Mouse (Mus musculus) mouse embryonic stem cell (cell line): ENCODE measurements around the gene Ostc.

Source experiments
- in situ Hi-C, 2 experiments: fragments of 300-500 bp; cut with MboI; formaldehyde crosslinking; loops; 1 replicate in 1 of 2; 3 replicates in 1 of 2; pipeline ENCODE4 v1.14.3; 2019 to 2020; ENCODE audit warnings: low sequenced_read_pairs in 2 of 2, low pct_unique_long_range_greater_than_20kb in 1 of 2, mixed read lengths in 1 of 2; ENCODE audit not compliant: unreplicated experiment in 1 of 2

The Ostc gene

DNA sequence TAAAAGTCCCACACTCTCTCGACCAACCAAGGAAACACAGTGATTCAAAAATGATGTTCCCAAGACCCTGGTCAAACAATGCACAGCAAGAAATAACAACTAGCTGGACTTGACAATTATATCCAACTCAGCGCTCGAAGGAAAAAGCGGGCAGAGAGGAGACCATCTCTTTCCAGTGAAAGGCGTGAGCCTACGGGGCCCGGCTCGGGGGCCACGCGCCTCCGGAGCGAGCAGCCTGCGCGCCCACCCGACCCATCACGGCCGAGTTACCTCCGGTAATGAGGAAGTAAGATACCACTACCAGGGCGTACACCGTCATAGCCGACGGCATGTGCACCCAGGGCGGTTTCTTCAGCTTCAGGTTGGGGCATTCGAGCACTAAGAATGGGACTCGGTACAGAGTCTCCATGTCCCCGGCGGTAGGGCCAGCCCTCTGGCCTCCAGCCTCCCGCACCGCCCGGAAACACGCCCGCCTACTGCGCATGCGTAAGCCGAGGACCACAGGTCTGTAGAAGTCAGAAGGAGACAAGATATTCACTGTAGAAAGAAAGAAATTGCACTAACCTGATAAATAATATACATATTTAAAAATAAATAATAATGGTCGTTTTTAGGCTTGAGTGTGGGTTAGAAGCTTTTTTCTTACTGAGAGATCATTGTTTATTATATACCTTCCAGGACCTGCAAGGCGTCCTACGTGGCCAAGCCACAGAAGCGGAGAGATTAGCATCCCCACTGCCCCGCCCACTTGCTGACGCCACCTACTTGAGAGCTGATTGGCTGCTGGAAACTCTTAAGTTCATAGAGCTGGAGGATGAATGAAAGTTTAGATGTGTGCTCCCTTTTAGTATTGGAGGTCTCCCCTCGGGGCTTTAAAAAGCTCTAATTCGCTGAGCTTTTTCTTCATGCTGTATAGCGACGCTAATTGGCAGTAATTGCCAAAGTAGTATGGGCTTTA lies at the start of gene Ostc:
Gene Ostc, minus strand, starts transcription at position 478 of the 958 bp plus-strand sequence.
- in situ Hi-C loops = no loop called here

DNA sequence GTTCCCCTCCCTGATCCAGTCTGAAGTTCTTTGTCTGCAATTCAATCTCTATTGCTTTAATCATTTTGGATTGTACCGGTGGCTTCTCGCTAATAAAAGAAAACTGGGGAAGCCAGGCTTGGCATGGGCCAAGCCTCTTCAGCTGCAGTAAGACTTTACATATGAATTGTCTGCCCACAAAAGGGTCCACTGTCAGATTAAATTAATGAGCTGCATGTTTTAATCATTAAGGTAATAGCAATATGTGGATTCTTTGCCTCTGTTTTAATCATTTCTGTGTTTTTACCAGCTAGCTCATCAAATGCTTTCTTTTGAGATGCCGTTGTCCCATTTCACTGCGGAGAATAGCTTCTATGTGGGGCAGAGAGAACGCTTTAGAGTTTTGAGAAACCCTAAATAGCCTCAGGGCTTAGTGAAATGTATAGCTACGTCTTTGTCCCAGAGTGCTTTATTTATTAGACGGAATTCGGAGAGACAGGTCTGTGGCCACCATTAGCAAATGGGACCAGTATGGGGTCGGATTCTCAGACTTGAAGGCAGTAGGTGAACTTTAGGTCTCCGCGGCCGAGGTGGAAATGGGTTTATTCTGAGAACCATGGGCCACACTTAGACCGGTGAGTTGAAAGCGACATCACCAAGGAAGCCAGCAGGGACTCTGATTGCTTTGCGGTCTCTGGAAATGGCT lies 49.1 kb upstream of the Ostc start:
- in situ Hi-C loops = no loop called here

GRCm38 (mm10) chr3:130757117-130757852 lies 48.0 kb upstream of the Ostc start:
- in situ Hi-C loops = no loop called here

DNA sequence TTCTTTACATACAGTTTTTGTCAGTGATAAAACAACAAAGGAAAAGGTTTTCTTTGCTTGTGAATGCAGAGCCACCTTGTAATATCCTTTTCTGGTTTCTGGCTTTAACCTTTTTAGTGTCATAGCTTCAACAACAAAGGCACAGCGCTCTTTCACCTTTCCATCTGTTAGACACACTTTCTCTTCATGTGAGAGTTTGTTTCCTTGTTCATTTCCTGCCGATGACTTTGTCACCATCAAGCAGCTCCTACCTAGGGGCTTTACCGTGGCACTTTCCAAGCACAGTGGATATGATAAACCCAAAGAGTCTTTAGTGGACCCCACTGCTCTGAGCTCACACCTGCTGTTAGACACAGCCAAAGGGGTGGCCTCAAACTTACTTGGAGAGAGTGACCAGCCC lies 40.0 kb upstream of the Ostc start:
- in situ Hi-C loops = no loop called here

GRCm38 (mm10) chr3:130746673-130747619 lies 37.7 kb upstream of the Ostc start:
- in situ Hi-C loops = no loop called here

DNA sequence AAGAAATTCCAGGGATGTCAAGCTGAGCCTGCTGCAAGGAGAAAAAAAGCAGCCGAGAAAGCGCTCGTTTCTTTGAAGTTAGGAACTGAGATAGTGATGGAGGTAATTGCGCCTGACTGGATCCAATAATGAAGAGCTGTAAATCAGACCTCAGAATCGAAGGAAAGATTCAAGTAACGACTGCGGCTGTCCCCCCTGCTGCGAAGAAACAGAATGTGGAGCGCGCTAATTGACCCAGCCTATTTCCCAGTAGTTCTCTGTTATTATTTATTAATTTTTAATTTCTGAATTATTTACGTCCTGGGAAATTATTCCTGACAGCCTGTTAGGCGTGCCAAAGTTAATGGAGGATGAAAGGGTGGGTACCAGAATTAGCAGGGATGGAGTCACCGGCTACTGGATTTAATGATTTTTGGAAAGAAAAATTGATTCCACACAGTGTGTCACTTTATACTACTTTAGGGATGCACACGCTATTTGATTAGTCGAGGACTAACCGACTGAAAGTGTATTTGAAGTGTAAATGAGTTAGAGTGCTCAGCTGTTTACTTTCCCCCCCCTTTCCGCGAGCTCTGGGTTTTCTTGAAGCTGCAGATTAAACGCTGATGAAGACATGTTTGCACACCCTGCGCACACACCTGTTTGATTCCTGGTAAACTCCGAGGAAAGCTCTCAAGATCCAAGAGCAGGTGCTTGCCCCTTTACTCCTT lies 28.6 kb upstream of the Ostc start:
- in situ Hi-C loops = no loop called here

GRCm38 (mm10) chr3:130736758-130737157 lies 27.5 kb upstream of the Ostc start:
- in situ Hi-C loops = no loop called here

- in situ Hi-C loops = no loop called here
Observed at GRCm38 (mm10) chr3:130730189-130730653, 21.0 kb upstream of the Ostc start, which contains the start of gene Rpl34. TSS of gene Rpl34 (minus strand) at chr3:130730398.

DNA sequence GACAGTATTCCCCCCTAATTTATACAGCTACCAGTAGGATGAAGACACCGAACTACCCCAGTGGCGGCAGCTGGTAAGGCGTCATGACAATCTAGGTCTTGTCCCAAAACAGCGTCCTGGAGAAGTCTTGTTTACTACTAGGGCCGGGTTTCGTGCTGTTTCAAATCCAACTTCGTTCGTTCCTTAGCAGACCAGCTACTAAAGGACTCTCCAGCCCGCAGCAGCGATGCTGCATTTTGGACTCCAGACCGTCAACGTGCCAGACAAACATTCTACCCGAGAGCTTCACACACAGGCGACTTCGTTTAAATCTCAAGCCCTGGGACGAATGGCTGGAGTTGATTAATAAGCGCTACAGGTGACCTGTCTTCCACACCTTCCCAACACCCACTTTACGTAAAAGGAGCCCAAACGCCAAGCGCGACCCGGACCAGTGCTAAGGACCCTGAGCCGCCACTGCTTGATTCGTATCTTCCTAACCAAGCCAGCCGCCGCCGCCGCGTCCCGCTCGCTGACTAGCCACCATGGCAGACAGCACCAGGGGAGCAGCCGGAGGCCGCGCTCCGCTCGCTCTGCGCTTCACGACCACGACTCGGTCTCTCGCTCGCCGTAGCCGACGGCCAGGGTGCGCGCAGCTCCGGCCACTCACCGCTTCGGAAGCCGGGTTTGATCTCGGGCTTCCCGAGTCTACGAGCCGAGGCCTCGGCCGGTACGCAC lies 20.4 kb upstream of the Ostc start:
- in situ Hi-C loops = no loop called here

- in situ Hi-C loops = no loop called here
Observed at GRCm38 (mm10) chr3:130727676-130728075, 18.4 kb upstream of the Ostc start.

- in situ Hi-C loops = no loop called here
Observed at GRCm38 (mm10) chr3:130727036-130727435, 17.8 kb upstream of the Ostc start.

- in situ Hi-C loops = no loop called here
Observed at GRCm38 (mm10) chr3:130725718-130726117, 16.5 kb upstream of the Ostc start.

DNA sequence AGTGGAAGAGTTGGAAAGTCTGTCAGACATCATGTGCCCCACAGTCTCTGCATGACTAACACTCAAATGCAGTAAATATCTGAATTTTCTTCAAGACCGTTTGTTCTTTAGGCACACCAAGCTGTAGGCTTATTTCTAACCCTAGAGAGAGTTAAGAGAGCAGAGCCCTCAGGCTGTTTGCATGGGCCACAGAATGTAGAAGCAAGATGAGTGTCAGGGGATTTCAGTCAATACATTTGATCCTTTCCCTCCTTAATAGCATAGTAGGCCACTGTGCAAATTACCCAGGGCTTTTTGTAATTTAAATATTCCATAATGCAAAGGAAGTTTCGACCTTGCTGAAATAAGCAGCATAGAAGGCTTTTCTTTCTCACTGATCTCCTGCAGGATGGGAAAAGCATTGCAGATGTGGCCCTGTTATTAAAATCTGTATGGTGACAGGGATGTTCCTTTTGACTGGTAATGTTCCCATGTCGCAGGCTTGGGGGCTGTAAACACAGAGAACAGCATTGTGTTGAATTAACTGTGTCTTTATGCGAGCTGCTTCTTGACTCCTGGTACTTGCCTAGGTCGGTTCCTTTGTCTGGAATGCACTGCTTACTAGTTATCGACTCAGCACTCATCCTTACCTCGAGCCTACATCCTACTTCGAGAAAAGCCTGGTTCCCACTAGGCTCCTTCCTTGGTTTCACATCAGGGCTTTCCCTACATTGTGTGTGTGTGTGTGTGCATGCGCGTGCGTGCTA lies 13.7 kb upstream of the Ostc start:
- in situ Hi-C loops = no loop called here

GRCm38 (mm10) chr3:130720225-130720624 lies 11.0 kb upstream of the Ostc start:
- in situ Hi-C loops = no loop called here

GRCm38 (mm10) chr3:130718871-130719270 lies 9.6 kb upstream of the Ostc start:
- in situ Hi-C loops = loop anchor here in 1 of 2 experiments (10.0 kb wide), 1 partner anchor 166 kb away; no protein-coding TSS in a partner anchor

GRCm38 (mm10) chr3:130716555-130716954 lies 7.3 kb upstream of the Ostc start:
- in situ Hi-C loops = loop anchor here in 1 of 2 experiments (10.0 kb wide), 1 partner anchor 168 kb away; no protein-coding TSS in a partner anchor
